Mouse (Mus musculus) ES-E14 (cell line): ENCODE measurements at regions not wholly inside any gene's neighbourhood (a gene's known extent, or its start where the extent isn't known, plus 50 kb on each side); places are given as distances from the start of the nearest gene placed in this dataset.

Experiments
- DNase-seq: peaks from one replicate; pipeline ENCODE4 v3.0.0-alpha.2; 2013; ENCODE audit warnings: low read depth, low spot score
- H3K27ac ChIP-seq: 2 replicates; pipeline ENCODE4 v1.5.1; 2012; ENCODE audit warnings: low read depth, mild to moderate bottlenecking, low read length, moderate library complexity, mixed read lengths; ENCODE audit not compliant: poor library complexity, insufficient read depth, severe bottlenecking
- H3K36me3 ChIP-seq: 2 replicates; pipeline ENCODE4 v1.6.1; 2012; ENCODE audit warnings: mild to moderate bottlenecking, low read length, moderate library complexity, mixed read lengths; ENCODE audit not compliant: control insufficient read depth, poor library complexity, insufficient read depth, severe bottlenecking
- H3K4me1 ChIP-seq, 2 experiments: fragments of 150-350 bp in 1 of 2; sonication (generic) in 1 of 2; 2 replicates each; pipeline ENCODE4 v1.6.1; 2012; ENCODE audit warnings: low read length in 2 of 2, mild to moderate bottlenecking in 1 of 2, mixed read lengths in 1 of 2; ENCODE audit not compliant: control insufficient read depth in 2 of 2, insufficient read depth in 2 of 2, poor library complexity in 1 of 2
- H3K4me3 ChIP-seq, 2 experiments: fragments of 150-350 bp in 1 of 2; sonication (generic) in 1 of 2; 2 replicates each; pipeline ENCODE4 v1.5.1; 2012; ENCODE audit warnings: low read length in 2 of 2, low read depth in 1 of 2, mild to moderate bottlenecking in 1 of 2, mixed read lengths in 1 of 2; ENCODE audit not compliant: insufficient read depth in 1 of 2, poor library complexity in 1 of 2, severe bottlenecking in 1 of 2
- H3K9ac ChIP-seq: 2 replicates; pipeline ENCODE4 v1.6.1; 2012; ENCODE audit warnings: low read depth, mild to moderate bottlenecking, low read length, mixed read lengths; ENCODE audit not compliant: poor library complexity, insufficient read depth, severe bottlenecking
- H3K9me3 ChIP-seq: fragments of 150-350 bp; sonication (generic); 2 replicates; pipeline ENCODE4 v1.6.1; 2012; ENCODE audit warnings: low read depth, mild to moderate bottlenecking, low read length; ENCODE audit not compliant: control insufficient read depth, insufficient read depth
- CHD2 ChIP-seq: IDR thresholded peaks from 2 replicates; pipeline ENCODE4 v1.6.1; 2014; ENCODE audit warnings: mild to moderate bottlenecking, low read depth, low read length, inconsistent platforms
- HCFC1 ChIP-seq: IDR thresholded peaks from 2 replicates; pipeline ENCODE4 v1.6.1; 2012; ENCODE audit warnings: low read length, inconsistent platforms, borderline replicate concordance; ENCODE audit not compliant: insufficient read depth
- MAFK ChIP-seq: IDR thresholded peaks from 2 replicates; pipeline ENCODE4 v1.6.1; 2014; ENCODE audit warnings: mild to moderate bottlenecking, low read depth, low read length, inconsistent platforms; ENCODE audit not compliant: insufficient read depth
- ZC3H11A ChIP-seq: IDR thresholded peaks from 2 replicates; pipeline ENCODE4 v1.6.1; 2012; ENCODE audit warnings: low read depth, mild to moderate bottlenecking, inconsistent platforms, low read length, borderline replicate concordance
- ZNF384 ChIP-seq: IDR thresholded peaks from 2 replicates; pipeline ENCODE4 v1.6.1; 2012; ENCODE audit warnings: low read depth, low read length, inconsistent platforms
- in situ Hi-C, 2 experiments: fragments of 600-800 bp; cut with MboI; formaldehyde crosslinking; loops; one replicate each; pipeline ENCODE4 v1.15.1; 2025; ENCODE audit warnings: low sequenced_read_pairs in 2 of 2, inconsistent platforms in 1 of 2; ENCODE audit not compliant: unreplicated experiment in 2 of 2

DNA sequence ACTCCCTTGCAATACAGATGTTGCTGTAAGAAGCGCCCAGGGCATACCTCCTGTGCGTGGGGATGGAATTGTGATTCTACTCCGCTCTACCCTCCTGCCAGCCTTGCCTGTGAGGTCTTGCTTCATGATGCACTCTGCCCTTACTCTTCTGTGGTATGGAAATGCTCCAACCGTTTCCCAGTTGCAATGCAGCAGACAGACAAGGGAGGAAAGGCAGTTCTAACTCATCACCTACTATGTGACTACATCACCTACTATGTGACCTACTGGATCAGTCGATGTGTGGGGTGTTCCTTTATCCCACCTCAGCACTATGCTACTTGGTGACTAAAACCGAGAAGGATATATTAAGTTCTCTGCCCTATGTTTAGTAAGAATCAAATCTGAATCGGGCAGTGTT, 269.1 kb downstream of the Tcf7l2 start:
- Histone ChIP-seq H3K9me3 (no peaks in the 10 kb centered on the region), H3K4me1 (no peaks in the 10 kb centered on the region), H3K27ac (no peak overlapping the region), H3K9ac (no peak overlapping the region), H3K4me3 (no peak overlapping the region), H3K36me3 (no peaks in the 10 kb centered on the region)
- DNase-seq = no peak
- TF ChIP-seq ZC3H11A (no peak), MAFK (no peak), ZNF384 (no peak), HCFC1 (no peak), CHD2 (no peak)
- in situ Hi-C loops = no loop called here

DNA sequence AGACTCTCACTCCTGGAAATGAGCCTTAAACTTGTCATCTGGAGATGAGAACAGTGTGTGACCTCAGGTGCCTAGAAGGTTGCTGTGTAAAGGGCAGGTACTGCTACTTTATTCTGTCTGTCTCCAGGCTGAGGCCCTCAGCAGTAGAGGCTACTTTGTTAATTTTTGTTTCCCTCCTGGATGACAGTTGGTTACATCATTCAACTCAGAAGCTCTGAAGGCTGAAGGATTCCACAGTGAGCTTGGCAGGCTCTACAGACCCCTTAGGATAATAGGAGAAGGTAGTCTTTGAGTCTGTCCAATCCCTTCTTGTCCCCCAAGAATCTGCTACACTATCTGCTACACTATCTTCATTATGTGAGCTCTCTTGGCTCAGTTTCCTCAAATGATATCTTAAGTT, 269.7 kb downstream of the Tcf7l2 start:
- no peak overlapping the region for H3K27ac ChIP-seq
- DNase-seq = no peak
- no peaks in the 10 kb centered on the region for H3K36me3 ChIP-seq
- H3K4me3 ChIP-seq = no peak overlapping the region
- no peak for TF ChIP-seq CHD2
- TF ChIP-seq ZNF384 = no peak
- TF ChIP-seq ZC3H11A = no peak
- TF ChIP-seq MAFK = no peak
- H3K4me1 ChIP-seq = no peaks in the 10 kb centered on the region
- H3K9ac ChIP-seq = no peak overlapping the region
- in situ Hi-C loops = no loop called here
- H3K9me3 ChIP-seq = no peaks in the 10 kb centered on the region

DNA sequence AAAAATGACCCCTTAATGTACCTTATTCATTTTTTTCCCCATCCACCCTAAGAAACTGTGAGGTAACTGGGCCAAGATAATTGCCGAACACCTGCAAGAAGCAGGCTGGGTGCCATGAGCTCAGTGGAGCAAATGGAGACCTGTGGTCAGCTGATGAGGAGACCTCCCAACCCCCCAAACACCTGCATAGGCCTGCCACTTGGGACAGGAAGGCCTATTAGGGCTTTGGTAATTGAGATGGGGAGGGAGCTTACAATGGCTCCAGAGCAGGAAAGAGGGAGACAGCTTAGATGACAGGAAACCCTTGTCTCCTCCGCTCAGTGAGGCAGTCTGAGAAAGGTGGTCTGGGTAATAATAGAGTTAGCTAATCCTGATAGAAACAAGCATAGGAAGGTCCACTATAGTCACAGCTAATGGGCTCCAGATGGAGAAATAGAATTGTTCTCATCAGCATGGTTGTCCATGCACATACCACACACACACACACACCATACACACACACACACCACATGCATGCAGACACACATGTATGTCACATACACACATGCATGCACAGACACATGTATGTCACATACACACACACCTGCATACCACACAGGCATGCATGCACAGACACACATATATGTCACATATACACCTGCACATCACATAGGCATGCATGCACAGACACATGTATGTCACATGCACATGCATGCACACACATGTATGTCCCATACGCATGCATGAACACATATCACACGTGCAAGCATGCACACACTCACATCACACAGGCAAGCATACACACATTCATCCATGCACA, 270.2 kb upstream of the Habp2 start:
- H3K27ac ChIP-seq = no peak overlapping the region
- TF ChIP-seq HCFC1 (no peak), CHD2 (no peak), ZC3H11A (no peak), MAFK (no peak), ZNF384 (no peak)
- H3K4me1 ChIP-seq = no peaks in the 10 kb centered on the region
- no peaks in the 10 kb centered on the region for H3K9me3 ChIP-seq
- no peak overlapping the region for H3K4me3 ChIP-seq
- no peak overlapping the region for H3K9ac ChIP-seq
- DNase-seq = no peak
- H3K36me3 ChIP-seq = no peaks in the 10 kb centered on the region
- in situ Hi-C loops = no loop called here

DNA sequence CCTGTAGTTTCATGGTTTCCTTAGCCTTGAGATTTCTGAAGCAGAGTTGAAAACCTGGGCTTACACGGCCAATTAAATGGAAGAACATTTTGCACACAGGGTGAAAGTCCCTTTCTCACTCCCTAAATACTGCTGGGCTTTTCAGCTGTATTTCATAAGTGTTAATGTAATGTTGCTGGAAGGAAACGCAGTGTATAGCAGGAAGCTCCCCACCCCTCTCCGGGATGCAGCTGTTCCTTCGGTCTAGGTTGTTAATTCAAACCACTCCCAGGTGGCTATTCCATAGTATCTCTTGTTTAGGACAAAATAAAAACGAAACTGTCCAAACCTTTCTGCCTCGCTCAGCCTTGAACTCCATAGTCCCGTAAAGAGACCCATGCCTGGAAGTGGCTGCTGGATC, 269.4 kb upstream of the Habp2 start:
- TF ChIP-seq CHD2 (no peak), ZC3H11A (no peak), MAFK (no peak), HCFC1 (no peak), ZNF384 (no peak)
- Histone ChIP-seq H3K4me1 (no peaks in the 10 kb centered on the region), H3K9ac (no peak overlapping the region), H3K9me3 (no peaks in the 10 kb centered on the region), H3K4me3 (no peak overlapping the region), H3K27ac (no peak overlapping the region), H3K36me3 (no peaks in the 10 kb centered on the region)
- DNase-seq = no peak
- in situ Hi-C loops = no loop called here

DNA sequence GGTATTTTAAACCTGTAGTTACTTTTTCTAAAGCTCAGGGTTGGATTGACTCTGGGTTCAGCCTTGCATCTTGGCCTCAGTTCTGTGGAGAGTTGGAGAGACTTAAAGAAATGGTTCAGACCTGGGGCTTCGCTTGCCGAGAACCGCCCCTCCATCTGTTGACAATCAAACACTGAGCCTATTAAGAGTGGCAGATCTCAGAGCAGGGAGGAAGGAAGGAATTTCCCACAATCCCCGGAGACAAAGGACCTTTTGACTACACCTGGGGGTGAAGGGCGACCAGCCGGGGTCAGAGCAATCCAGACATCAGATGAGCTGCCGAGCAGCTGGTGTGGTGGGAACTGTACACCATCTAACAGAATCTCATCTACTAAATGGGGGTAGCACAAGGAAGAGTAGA, 267.8 kb upstream of the Habp2 start:
- in situ Hi-C loops = no loop called here
- no peak overlapping the region for H3K9ac ChIP-seq
- H3K4me3 ChIP-seq = no peak overlapping the region
- H3K9me3 ChIP-seq = no peaks in the 10 kb centered on the region
- no peak for TF ChIP-seq ZNF384
- no peak for TF ChIP-seq MAFK
- TF ChIP-seq CHD2 = no peak
- no peak for TF ChIP-seq ZC3H11A
- TF ChIP-seq HCFC1 = no peak
- no peak for DNase-seq
- H3K4me1 ChIP-seq = no peaks in the 10 kb centered on the region
- H3K27ac ChIP-seq = no peak overlapping the region
- H3K36me3 ChIP-seq = no peaks in the 10 kb centered on the region
